Mouse (Mus musculus) lung, postnatal 0 days (tissue): ENCODE results near the gene Atp6v0a4.
A peak's percentile ranks its signal among the peaks of the same experiment; 100 is the strongest.

Source experiments
- CTCF ChIP-seq: IDR thresholded peaks from 2 replicates; pipeline ENCODE4 v1.5.1; 2016; ENCODE audit warnings: antibody characterized with exemption, mild to moderate bottlenecking
- EP300 ChIP-seq: IDR thresholded peaks from 2 replicates; pipeline ENCODE4 v1.6.1; 2016; ENCODE audit warnings: antibody characterized with exemption, mild to moderate bottlenecking, control low read depth

- TF ChIP-seq CTCF (no peak), EP300 (peak; percentile 55)
These were observed 6.0 kb downstream of the Atp6v0a4 start for GRCm38 (mm10) chr6:38118341-38118740.
